Mouse (Mus musculus) left cerebral cortex, postnatal 10 days (tissue): ENCODE data around the gene Aldh2. TPM values are rescaled to one million over a fixed set of nuclear protein-coding genes. Genes with fewer than 3 reads are reported as not detected.
"Not testable (repeated sequence)": the region's sequence is repeated elsewhere in the genome, so short reads cannot be mapped to it uniquely, and the experiment has no call there.

Experiments
- DNase-seq, 2 experiments: peaks; one replicate each; pipeline ENCODE4 v3.0.0; 2021 to 2022; ENCODE audit warnings: low spot score in 2 of 2, mixed read lengths in 1 of 2; ENCODE audit errors: extremely low spot score in 1 of 2
- intact Hi-C: fragments of 180-260 bp; cut with DNase I; formaldehyde crosslinking; loops from one replicate; pipeline ENCODE4 v1.15.1; 2025
- total RNA-seq, 2 experiments: library from RNA; stranded (reverse); gene quantifications; 2 replicates each; pipeline ENCODE4 v1.2.3; 2021

Aldh2 gene
- total RNA-seq, 2 experiments from 2014 or later = 71.5 to 72.7 TPM

DNA sequence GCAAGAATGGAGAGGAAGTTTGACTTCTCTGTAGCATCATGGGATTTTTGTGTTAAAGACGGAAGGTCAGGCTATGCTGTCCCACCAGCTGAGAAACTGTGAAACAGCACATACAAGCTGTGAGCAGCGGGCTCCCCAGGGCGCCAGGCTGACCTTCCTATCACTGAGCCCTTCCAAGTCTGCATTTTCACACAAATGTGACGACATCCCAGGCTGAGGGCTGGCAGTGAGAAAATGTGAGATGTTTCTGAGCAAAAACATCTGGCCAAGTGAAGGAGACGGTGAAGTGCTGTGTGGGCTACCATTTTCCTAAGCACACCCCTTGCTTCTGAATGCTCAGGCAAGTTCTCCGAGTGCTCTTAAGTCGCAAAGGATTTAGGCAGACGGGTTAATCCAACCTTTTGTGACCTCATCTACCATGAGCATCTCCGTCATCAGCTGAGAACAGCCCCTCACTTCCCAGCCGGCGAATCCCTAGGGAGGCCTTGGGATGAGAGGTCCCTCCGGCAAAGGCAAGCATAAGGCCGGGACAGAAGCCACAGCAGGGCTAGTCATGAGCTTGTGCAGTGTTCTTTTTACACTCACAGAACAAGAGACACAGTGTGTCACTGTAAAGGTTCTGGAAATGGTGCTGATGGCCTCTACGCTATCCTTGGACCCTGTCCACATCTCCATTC lies 67.7 kb downstream of the Aldh2 start:
- intact Hi-C loops = no loop called here
- DNase-seq = peak in 1 of 2 experiments; percentile 17

GRCm38 (mm10) chr5:121519758-121520157 lies 73.9 kb downstream of the Aldh2 start:
- intact Hi-C loops = not testable (repeated sequence)

DNA sequence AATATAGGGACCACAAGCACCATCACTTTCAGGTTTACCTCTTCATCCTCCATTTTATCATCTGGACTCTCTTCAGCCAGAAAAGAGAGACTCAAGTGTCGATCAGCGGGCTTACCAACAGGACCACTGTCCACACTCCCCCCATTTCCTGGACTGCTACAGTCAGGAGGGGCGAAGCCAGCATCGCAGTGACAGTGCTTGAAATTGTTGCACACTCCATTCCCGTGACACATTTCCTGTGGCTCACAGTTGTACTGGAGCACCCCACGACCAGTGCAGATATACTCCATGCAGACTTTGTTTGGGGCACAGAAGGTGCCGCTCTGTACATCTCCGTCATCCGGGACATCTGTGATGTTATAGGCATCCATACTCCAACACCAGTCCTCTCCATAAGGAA lies 74.6 kb downstream of the Aldh2 start:
- intact Hi-C loops = no loop called here

More at GRCm38 (mm10) chr5:121519758-121520157, 73.9 kb downstream of the Aldh2 start:
- DNase-seq = not testable (repeated sequence)

More for the DNA sequence above, 74.6 kb downstream of the Aldh2 start:
- no peak for DNase-seq

Other genes starting within 250 kb of the Aldh2 start
- gene Trafd1, start 208.2 kb downstream of the Aldh2 start, total RNA-seq = 100 to 1,000 TPM in 1 of 2 experiments, 10 to 100 TPM in 1; 97.9 to 105 TPM
- gene Naa25, start 195.9 kb downstream of the Aldh2 start, total RNA-seq = 10 to 100 TPM; 48.3 to 50.1 TPM
- 1 to 10 TPM; 4.4 to 5.5 TPM for gene Tmem116, start 141.9 kb downstream of the Aldh2 start, total RNA-seq
- gene Erp29, start 141.3 kb downstream of the Aldh2 start, total RNA-seq = 100 to 1,000 TPM; 172 to 181 TPM
- gene Adam1b, start 90.4 kb downstream of the Aldh2 start, total RNA-seq = not detected
- 1 to 10 TPM; 8.1 to 8.2 TPM for gene Adam1a, start 48.3 kb downstream of the Aldh2 start, total RNA-seq
- not detected for gene Gm42878, start 48.3 kb downstream of the Aldh2 start, total RNA-seq
- 10 to 100 TPM; 78.6 to 79.8 TPM for gene Mapkapk5, start 47.9 kb downstream of the Aldh2 start, total RNA-seq
- gene Acad12, start 25.1 kb upstream of the Aldh2 start, total RNA-seq = 1 to 10 TPM; 4.0 to 5.4 TPM
- gene Acad10, start 66.7 kb upstream of the Aldh2 start, total RNA-seq = 1 to 10 TPM; 2.2 to 2.5 TPM
- 10 to 100 TPM; 50.4 to 51.8 TPM for gene Brap, start 66.7 kb upstream of the Aldh2 start, total RNA-seq
- gene Atxn2, start 117.5 kb upstream of the Aldh2 start, total RNA-seq = 100 to 1,000 TPM; 264 to 274 TPM
- 10 to 100 TPM; 17.1 to 17.3 TPM for gene Sh2b3, start 243.8 kb upstream of the Aldh2 start, total RNA-seq